Mouse (Mus musculus) CH12.LX (cell line): ENCODE data around the gene Sorcs1. TPM values are rescaled to one million over a fixed set of nuclear protein-coding genes. Genes with fewer than 3 reads are reported as not detected.

Source experiments
- DNase-seq: peaks from one replicate; pipeline ENCODE4 v3.0.0-alpha.2; 2013; ENCODE audit errors: extremely low read depth
- H3K27ac ChIP-seq: 2 replicates; pipeline ENCODE4 v1.5.1; 2012; ENCODE audit warnings: low read depth, mild to moderate bottlenecking, control low read depth, moderate library complexity; ENCODE audit not compliant: insufficient read depth
- H3K27me3 ChIP-seq: replicated peaks from 2 replicates; pipeline ENCODE3; 2012; ENCODE audit warnings: inconsistent platforms
- H3K36me3 ChIP-seq, 2 experiments: replicated peaks in 1 of 2; 2 replicates each; pipeline versions ENCODE3 to v1.6.1; 2012; ENCODE audit warnings: inconsistent platforms in 1 of 2, low read length in 1 of 2, mild to moderate bottlenecking in 1 of 2, mixed read lengths in 1 of 2, moderate library complexity in 1 of 2; ENCODE audit not compliant: control insufficient read depth in 1 of 2, insufficient read depth in 1 of 2
- H3K4me1 ChIP-seq, 2 experiments: 2 replicates each; pipeline ENCODE4 v1.6.1; 2012; ENCODE audit warnings: inconsistent platforms in 1 of 2, moderate library complexity in 1 of 2; ENCODE audit not compliant: insufficient read depth in 2 of 2, control insufficient read depth in 1 of 2
- H3K4me2 ChIP-seq: 2 replicates; pipeline ENCODE4 v1.6.1; 2012; ENCODE audit warnings: low read depth, mild to moderate bottlenecking, control low read depth; ENCODE audit not compliant: poor library complexity, insufficient read depth, severe bottlenecking
- H3K4me3 ChIP-seq, 3 experiments: fragments of 150-350 bp in 1 of 3; sonication (generic) in 1 of 3; replicated peaks in 1 of 3; 2 replicates each; pipeline versions ENCODE3 to v1.5.1; 2011 to 2012; ENCODE audit warnings: low read depth in 2 of 3, low read length in 2 of 3, mild to moderate bottlenecking in 2 of 3, moderate library complexity in 2 of 3, control low read depth in 1 of 3, improper control_type of control experiment in 1 of 3, inconsistent platforms in 1 of 3, mixed read lengths in 1 of 3; ENCODE audit not compliant: poor library complexity in 1 of 3
- H3K79me2 ChIP-seq: replicated peaks from 2 replicates; pipeline ENCODE4 v1.6.1; 2012; ENCODE audit warnings: mild to moderate bottlenecking, moderate library complexity; ENCODE audit not compliant: control insufficient read depth, poor library complexity, insufficient read depth, severe bottlenecking; ENCODE audit errors: extremely low read depth
- H3K9ac ChIP-seq: 2 replicates; pipeline ENCODE4 v1.6.1; 2012; ENCODE audit warnings: low read depth, mild to moderate bottlenecking, control low read depth, moderate library complexity; ENCODE audit not compliant: insufficient read depth
- H3K9me3 ChIP-seq: replicated peaks from 2 replicates; pipeline ENCODE3; 2012; ENCODE audit warnings: low read length, inconsistent platforms, mixed read lengths
- BHLHE40 ChIP-seq: IDR thresholded peaks from 2 replicates; pipeline ENCODE4 v1.6.1; 2011; ENCODE audit warnings: mild to moderate bottlenecking, low read depth, low read length, improper control_type of control experiment
- CHD1 ChIP-seq: IDR thresholded peaks from 2 replicates; pipeline ENCODE4 v1.6.1; 2012; ENCODE audit warnings: low read depth, low read length, improper control_type of control experiment, inconsistent platforms
- ELF1 ChIP-seq: IDR thresholded peaks from 2 replicates; pipeline ENCODE4 v1.6.1; 2014; ENCODE audit warnings: low read depth, mild to moderate bottlenecking, inconsistent platforms, low read length, improper control_type of control experiment
- EP300 ChIP-seq: IDR thresholded peaks from 2 replicates; pipeline ENCODE4 v1.6.1; 2011; ENCODE audit warnings: low read length, improper control_type of control experiment
- GABPA ChIP-seq: IDR thresholded peaks from 2 replicates; pipeline ENCODE4 v1.6.1; 2012; ENCODE audit warnings: low read depth, low read length, improper control_type of control experiment, inconsistent platforms; ENCODE audit not compliant: insufficient replicate concordance
- IRF4 ChIP-seq: IDR thresholded peaks from 2 replicates; pipeline ENCODE4 v1.6.1; 2014; ENCODE audit warnings: low read depth, mild to moderate bottlenecking, inconsistent platforms, low read length, improper control_type of control experiment
- JUN ChIP-seq: IDR thresholded peaks from 2 replicates; pipeline ENCODE4 v1.6.1; 2011; ENCODE audit warnings: low read depth, mild to moderate bottlenecking, low read length, improper control_type of control experiment, moderate library complexity; ENCODE audit not compliant: insufficient read depth
- MAX ChIP-seq: IDR thresholded peaks from 2 replicates; pipeline ENCODE4 v1.6.1; 2011; ENCODE audit warnings: low read length, improper control_type of control experiment
- MAZ ChIP-seq: IDR thresholded peaks from 2 replicates; pipeline ENCODE4 v1.6.1; 2012; ENCODE audit warnings: low read depth, mild to moderate bottlenecking, inconsistent platforms, low read length, improper control_type of control experiment, moderate library complexity
- MEF2A ChIP-seq: IDR thresholded peaks from 2 replicates; pipeline ENCODE4 v1.6.1; 2014; ENCODE audit warnings: low read depth, mild to moderate bottlenecking, inconsistent platforms, low read length, improper control_type of control experiment, borderline replicate concordance
- MXI1 ChIP-seq: IDR thresholded peaks from 2 replicates; pipeline ENCODE4 v1.6.1; 2011; ENCODE audit warnings: mild to moderate bottlenecking, low read depth, low read length, improper control_type of control experiment
- MYC ChIP-seq: IDR thresholded peaks from 2 replicates; pipeline ENCODE4 v1.6.1; 2011; ENCODE audit warnings: low read depth, mild to moderate bottlenecking, improper control_type of control experiment, low read length
- PAX5 ChIP-seq: IDR thresholded peaks from 2 replicates; pipeline ENCODE4 v1.6.1; 2012; ENCODE audit warnings: low read length, inconsistent platforms, mixed read lengths
- POLR2AphosphoS2 ChIP-seq: IDR thresholded peaks from 2 replicates; pipeline ENCODE4 v1.6.1; 2011; ENCODE audit warnings: low read depth, low read length, improper control_type of control experiment
- RCOR1 ChIP-seq: conservative IDR thresholded peaks from 2 replicates; pipeline ENCODE4 v1.6.1; 2012; ENCODE audit warnings: low read depth, mild to moderate bottlenecking, inconsistent platforms, low read length, improper control_type of control experiment
- TCF12 ChIP-seq: IDR thresholded peaks from 2 replicates; pipeline ENCODE4 v1.6.1; 2014; ENCODE audit warnings: low read depth, mild to moderate bottlenecking, inconsistent platforms, low read length, improper control_type of control experiment
- UBTF ChIP-seq: IDR thresholded peaks from 2 replicates; pipeline ENCODE4 v1.6.1; 2012; ENCODE audit warnings: low read depth, mild to moderate bottlenecking, inconsistent platforms, low read length, improper control_type of control experiment, moderate library complexity
- USF1 ChIP-seq: IDR thresholded peaks from 2 replicates; pipeline ENCODE4 v1.6.1; 2014; ENCODE audit warnings: low read depth, mild to moderate bottlenecking, inconsistent platforms, low read length, improper control_type of control experiment
- ZKSCAN1 ChIP-seq: IDR thresholded peaks from 2 replicates; pipeline ENCODE4 v1.6.1; 2012; ENCODE audit warnings: low read depth, inconsistent platforms, low read length, improper control_type of control experiment, borderline replicate concordance
- ZNF384 ChIP-seq: IDR thresholded peaks from 2 replicates; pipeline ENCODE4 v1.6.1; 2012; ENCODE audit warnings: low read depth, low read length, improper control_type of control experiment, inconsistent platforms
- dilution Hi-C: fragments of 300-500 bp; cut with MboI; formaldehyde crosslinking; loops from 2 replicates; pipeline ENCODE4 v1.14.3; 2020; ENCODE audit warnings: low sequenced_read_pairs; ENCODE audit not compliant: extremely low pct_unique_long_range_greater_than_20kb, extremely low pct_ligation_motif_present
- in situ Hi-C: fragments of 300-500 bp; cut with MboI; formaldehyde crosslinking; loops from 3 replicates; pipeline ENCODE4 v1.14.3; 2019; ENCODE audit warnings: low sequenced_read_pairs, low pct_ligation_motif_present, low pct_unique_long_range_greater_than_20kb, mixed read lengths
- polyA plus RNA-seq: library from polyadenylated mRNA; unstranded; fragments of >175 nt; gene quantifications from 2 replicates; pipeline ENCODE4 v1.2.1, GENCODE M21; 2012; ENCODE audit warnings: low read depth; ENCODE audit not compliant: insufficient read length
- total RNA-seq, 2 experiments: library from RNA; depleted of rRNA; stranded (reverse); fragments of 300-350 nt in 1 of 2; fragments of >200 nt in 1 of 2; gene quantifications; 2 replicates each; pipeline ENCODE4 v1.2.3; 2012 to 2014

Sorcs1 gene
- total and polyA plus RNA-seq, 3 experiments = 0.08 TPM; not detected in 2

DNA sequence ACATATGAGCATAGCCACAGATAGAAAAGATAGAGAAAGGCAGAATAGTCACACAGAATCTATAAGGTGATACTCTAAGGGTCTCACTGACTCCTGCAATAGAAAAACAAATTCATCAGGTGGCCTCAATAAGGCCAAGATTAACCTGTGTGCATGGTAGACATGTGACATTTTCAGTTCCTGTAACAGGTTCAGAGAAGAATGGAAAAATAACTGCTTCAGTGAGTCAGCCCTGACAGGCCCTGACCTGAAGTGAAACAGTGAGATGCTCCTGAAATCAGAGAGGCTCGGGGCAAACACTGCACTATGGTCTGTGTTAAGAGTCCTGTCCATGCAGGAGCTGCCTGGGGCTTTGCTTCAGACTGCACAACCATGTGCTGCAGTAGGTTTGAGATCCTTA is 481.9 kb downstream of the Sorcs1 start:
- dilution Hi-C loops = no loop called here
- no peak for DNase-seq
- TF ChIP-seq TCF12 (peak; percentile 53; the same call in 1 of the 2 replicates), ELF1 (no peak), POLR2AphosphoS2 (no peak), RCOR1 (no peak), MXI1 (no peak), JUN (peak; percentile 20; the same call in 1 of the 2 replicates), BHLHE40 (peak; percentile 60), EP300 (peak; percentile 88), PAX5 (no peak), IRF4 (peak; percentile 85), MAX (peak; percentile 71), CHD1 (peak; percentile 68; the same call in 1 of the 2 replicates), USF1 (0 out of 2 replicates have a peak, but pooled peaks have one; percentile 31), MAZ (no peak), GABPA (no peak), MEF2A (peak; percentile 65; the same call in 1 of the 2 replicates), UBTF (no peak), ZKSCAN1 (no peak), ZNF384 (no peak), MYC (peak; percentile 39; the same call in 1 of the 2 replicates)
- TF ChIP-seq, all 38 proteins: peak for 10
- no peak overlapping the region for H3K9ac ChIP-seq
- no peak overlapping the region for H3K4me3 ChIP-seq
- H3K4me2 ChIP-seq = 0 out of 2 replicates have a peak overlapping the region, but pooled peaks have one; percentile 6
- peak overlapping the region; percentile 55 for H3K27ac ChIP-seq
- no peaks in the 10 kb centered on the region for H3K79me2 ChIP-seq
- no peaks in the 10 kb centered on the region for H3K36me3 ChIP-seq
- H3K9me3 ChIP-seq = peaks cover 67% of the 10 kb centered on the region
- in situ Hi-C loops = no loop called here
- no peaks in the 10 kb centered on the region for H3K27me3 ChIP-seq
- H3K4me1 ChIP-seq = no peaks in the 10 kb centered on the region
